Mouse (Mus musculus) erythroblast, embryonic 14.5 days (primary cell): ENCODE results near the gene Duoxa1.

Source experiments
- GATA1 ChIP-seq: IDR thresholded peaks from 2 replicates; pipeline ENCODE4 v1.6.1; 2012; ENCODE audit warnings: low read length, inconsistent platforms, mixed read lengths
- TAL1 ChIP-seq: IDR thresholded peaks from 3 replicates; pipeline ENCODE4 v1.6.1; 2012; ENCODE audit warnings: low read length, inconsistent platforms, mixed read lengths

GRCm38 (mm10) chr2:122298096-122298499 lies 15.4 kb downstream of the Duoxa1 start, which contains the start of gene Duox2:
- no peak for TF ChIP-seq GATA1
- TF ChIP-seq TAL1, result no peak
